Mouse (Mus musculus) kidney, postnatal 25 days (tissue): ENCODE measurements around the gene Poc5.

ENCODE experiments used
- DNase-seq, 2 experiments: peaks; one replicate each; pipeline ENCODE4 v3.0.0; 2021; ENCODE audit warnings: mixed read lengths in 2 of 2

The Poc5 gene

DNA sequence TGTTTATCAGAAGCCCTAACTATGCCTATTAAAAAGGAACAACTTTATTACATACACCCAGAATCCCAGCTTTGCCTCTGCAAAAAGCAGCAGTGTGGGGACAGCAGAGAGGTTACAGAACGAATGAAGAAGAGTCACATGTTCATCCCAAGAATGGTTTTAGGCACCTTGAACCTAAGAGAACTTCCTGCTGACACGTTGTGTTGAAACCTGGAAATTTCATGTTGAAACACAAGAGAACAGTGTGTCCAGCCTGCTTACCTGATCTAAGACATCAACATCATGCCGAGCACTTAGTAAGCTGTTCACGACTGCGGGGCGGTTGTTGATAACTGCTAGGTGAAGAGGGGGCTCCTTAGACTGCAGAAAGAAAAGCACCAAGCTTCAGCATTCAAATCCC lies 44.9 kb downstream of the Poc5 start:
- no peak for DNase-seq

DNA sequence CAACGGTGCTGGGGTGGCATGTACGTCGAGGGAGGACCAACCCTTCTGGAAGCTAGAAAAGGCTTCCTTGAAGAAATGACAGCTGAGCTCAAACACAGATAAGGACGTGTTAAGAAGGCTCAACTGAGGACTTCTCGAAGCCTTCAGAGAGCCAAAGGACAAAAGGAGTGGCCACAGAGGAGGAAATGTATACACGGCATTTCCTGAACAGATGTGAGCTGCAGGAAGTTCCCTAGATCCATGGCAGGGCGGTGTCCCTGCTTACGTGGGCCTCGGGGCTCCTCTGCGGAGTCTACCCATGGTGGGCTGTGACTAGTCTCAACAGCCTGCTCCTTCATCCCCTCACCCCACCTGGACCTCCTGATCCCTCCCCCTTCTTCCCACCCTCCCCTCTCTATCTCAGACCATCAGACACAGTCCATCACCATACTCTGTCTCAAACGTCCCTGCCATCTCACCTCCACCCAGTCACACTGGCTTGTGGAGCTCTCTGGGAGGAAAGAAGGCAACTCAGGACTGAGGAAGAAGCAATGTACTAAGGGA lies 45.6 kb downstream of the Poc5 start:
- DNase-seq = no peak

DNA sequence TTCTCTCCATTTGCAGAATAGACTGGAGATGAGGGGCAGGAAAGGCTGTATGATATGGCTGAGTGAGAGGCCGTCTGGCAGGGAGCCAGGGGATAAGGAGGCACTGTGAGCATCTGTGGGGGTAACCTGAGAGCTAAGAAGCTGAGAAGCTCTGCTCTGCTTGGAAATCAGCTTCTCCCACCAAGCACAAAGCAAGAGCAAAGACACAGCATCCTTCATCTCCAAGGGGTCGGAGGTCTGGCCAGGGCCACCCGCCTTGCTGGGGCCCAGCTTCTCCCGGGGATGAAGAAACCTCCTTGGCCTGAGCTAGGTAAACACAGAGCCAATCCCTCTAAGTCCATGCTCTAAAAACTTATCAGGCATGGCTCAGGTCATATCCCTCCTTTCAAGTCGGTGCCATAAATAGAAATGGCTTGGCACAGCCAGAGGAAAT lies 46.8 kb downstream of the Poc5 start:
- DNase-seq = peak in 1 of 2 experiments; percentile 46

DNA sequence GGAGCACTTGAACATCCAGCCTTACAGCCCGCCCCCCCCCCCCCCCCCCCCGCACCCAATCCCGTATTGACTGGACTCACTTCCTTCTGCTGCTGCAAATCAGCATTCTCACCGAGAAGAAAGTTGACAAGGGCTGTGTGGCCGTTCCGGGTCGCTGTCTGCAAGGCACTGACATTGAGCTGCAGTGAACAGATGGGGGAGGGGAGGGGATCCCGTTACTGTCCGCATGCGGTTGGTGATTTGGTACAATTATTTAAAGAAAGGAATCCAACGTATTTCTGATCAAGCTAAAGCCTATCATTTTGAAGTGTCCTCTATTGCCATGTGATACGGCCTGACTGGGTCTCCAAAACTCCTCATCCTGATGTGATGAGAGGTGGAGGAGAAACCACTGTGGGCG lies 47.7 kb downstream of the Poc5 start:
- DNase-seq = peak; percentile 73 to 83

DNA sequence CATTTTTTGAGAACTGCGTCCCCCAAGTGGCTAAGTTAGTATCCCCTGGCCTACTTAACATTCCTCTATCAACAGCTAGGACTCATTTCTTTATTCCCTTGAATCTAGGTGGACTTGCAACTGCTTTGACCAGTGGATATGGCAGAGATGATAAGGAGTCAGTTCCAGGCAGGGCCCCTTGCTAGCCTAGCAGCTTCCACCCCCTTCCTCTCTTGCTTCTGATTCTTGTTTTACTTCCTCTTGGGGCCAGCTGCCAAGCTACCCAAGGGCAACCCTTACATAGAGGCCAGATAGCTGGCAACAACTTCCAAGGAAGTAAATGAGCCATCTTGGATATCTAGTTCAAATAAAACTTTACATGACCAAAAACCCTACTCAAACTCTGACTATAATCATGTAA lies 48.8 kb downstream of the Poc5 start:
- no peak for DNase-seq

DNA sequence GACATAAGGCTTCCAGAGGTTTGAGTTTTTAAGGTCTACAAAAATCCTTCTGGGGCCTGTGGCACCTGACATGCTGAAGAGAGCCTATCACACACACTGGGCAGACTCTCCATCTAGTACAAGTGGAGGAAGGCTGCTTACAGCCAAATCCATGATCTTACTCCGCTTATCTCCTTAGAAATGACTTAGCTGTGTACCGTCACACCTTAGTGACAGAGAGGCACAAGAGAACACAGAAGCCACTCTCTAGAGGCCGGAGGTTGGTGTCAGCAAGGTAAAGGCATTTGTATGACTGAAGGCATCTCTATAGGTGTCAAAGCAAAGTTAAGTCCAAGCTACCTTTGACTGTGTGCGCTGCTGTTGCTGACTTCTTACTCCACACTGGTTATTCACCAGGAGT lies 52.3 kb downstream of the Poc5 start:
- DNase-seq = no peak

DNA sequence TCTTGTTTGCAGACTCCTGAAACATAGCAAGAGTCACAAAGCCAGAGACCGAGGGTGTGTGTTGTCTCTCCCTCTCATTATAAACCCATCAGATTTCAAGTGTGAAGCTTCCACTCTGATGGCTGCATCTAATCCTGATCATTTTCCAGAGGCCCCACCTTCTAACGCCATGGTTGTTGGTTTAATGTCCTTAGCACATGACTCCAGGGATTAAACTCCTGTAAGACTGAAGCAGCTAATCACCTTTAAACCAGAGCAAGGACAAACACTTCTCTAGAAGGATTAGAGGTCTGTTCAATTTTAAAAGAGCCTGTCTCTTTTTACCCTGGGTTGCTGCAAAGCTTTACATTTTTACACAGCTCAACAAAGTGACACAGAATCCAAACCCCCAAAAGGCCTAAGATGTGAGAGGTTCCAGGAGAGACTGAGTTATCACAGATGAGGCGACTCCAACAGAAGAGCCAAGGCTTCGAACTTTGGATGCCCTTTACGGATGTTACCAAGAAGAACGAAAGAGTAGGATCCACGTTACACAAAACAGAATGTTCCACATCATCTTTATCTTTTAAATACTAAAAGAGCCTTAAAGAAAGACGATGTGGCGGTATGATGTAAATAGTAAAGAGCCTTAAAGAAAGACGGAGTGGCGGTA lies 62.2 kb downstream of the Poc5 start:
- no peak for DNase-seq

DNA sequence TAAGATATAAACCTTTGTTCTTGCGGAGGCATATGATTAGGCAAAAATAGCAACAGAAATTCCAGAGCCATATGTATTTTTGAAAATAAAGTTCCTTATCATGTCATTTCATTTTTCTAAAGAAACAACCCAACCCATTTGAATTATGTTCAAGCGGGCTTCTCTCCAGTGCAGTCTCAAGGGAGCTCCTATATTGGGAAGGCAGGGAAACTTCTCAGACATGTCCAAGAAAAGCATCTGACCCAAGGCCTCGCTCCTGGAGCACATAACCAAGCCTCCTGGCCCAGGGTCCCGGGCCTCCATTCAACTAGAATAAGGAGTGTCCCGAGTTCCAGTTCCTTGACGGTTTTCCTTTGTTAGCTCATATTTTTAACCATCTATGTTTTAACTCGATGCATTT lies 62.8 kb downstream of the Poc5 start:
- no peak for DNase-seq

DNA sequence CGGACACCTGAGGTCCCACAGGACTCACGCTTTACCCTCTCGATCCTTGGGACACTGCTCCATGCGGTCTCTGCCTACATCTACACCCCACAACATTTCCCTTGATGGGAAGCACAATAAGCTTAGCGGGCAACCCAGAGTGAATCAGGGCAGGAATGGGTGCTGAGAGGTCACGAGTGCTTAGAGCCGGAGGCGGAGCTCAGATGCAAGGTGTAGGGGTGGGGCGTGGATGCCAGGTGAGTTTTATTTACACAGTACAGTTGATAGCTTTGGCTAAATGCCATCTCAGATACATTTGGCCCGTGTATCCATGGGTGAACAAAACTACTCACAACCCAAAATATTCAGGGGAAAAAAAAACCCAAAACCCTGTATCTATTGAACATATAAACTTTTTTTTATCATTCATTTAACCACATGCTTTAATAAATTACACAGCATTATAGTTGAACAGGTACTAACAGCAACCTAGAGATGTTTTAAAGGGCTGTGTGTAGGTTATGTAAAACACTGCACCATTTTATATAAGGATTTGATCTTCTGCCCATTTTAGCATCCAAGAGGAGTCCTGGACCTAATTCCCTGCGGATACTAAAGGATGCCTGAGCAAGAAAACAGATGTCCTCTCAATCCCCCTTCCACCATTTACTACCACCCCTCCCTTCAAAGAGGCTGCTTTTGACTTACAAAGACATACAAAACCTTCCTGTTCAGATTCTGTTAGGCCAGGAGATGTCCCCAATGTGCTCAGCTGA lies 63.5 kb downstream of the Poc5 start:
- no peak for DNase-seq

DNA sequence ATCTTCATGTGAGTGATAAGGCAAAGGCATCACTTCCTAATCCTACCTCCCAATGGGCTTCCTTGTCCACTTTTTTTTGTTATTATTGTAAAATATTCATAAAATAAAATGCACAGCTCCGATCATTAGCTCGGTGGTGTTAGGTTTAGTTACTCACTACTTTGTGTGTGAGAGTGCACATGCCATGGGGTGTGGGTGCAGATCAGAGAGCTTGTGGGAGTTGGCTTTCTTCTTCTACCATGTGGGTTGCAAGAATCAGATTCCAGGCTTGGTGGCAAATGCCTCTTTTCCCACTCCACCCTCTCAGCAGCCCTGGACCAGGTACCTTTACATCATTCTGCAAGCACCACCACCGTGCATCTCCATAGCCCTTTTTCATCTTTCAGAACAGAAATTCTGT lies 64.5 kb downstream of the Poc5 start:
- DNase-seq = no peak

DNA sequence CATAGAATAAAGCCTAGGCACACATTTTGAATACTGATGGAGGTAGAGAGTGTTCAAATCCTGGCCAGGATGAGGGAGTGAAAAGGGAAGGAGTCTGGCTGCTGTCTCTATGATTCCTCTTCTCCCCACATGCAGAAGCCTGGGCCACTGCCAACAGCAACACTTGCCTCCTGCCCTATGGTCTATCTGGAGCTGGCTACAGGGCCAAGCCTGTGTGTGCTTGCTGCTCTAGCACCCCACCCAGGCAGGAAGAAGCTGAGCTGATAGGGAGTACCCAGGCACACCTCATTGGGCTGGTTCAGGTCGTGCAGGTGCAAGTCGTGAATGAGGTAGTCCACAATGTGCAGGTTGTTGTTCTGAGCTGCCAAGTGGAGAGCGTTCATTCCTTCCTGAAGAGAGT lies 66.2 kb downstream of the Poc5 start:
- DNase-seq = peak; percentile 40 to 54

DNA sequence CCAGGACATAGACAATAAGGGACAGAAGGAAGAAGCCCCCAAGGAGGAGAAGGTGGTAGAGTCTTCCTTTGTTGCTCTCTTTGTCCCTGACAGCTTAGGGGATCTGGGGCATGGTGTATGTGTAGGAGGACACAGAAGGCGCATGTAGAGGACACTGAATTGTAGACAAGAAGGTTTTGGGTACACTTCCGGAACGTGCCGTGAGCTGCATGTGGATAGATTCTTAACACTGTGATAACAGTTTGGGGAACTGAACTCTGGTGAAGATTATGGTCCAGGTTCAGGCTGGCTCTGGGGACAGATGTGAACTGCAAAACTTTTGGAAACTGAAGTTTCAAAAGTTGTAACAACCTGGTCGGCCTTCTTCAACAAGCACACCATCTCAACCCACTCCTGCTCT lies 69.5 kb downstream of the Poc5 start:
- DNase-seq = no peak

DNA sequence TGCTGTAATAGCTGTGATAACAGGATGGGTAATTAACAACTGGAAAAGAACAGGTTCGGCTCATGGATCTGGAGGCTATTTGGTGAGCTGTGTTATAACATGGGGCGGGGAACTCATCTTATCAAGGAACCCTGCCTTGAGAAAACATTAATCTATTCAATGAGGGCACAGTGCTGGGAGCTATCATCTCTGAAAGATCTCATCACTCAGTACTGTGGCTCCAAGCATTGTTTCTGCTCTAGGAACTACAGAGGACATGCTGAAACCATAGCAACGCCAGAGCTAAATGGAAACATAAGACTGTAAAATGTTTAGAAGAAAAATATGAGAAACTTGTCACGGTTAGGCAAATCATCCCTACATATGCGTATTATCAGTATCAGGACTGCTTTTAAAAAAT lies 69.9 kb downstream of the Poc5 start:
- no peak for DNase-seq

DNA sequence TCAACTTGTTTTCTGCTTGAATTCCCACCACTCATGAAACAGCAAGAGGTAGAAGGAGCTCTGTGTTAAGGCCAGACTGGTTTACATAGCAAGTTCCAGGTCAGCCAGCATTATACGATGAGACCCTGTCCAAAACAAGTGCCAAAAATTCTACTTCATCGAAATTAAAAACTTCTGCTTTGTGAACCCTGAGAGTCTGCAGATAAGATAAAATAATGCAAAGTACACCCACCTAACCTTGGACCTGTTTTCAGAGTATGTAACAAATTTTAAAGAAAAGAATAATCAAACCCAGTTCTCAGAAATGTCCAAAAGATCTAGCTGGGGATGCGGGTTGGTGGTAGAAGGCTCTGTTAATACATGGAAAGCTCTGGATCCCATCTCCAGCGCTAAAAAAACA lies 70.5 kb downstream of the Poc5 start:
- no peak for DNase-seq

DNA sequence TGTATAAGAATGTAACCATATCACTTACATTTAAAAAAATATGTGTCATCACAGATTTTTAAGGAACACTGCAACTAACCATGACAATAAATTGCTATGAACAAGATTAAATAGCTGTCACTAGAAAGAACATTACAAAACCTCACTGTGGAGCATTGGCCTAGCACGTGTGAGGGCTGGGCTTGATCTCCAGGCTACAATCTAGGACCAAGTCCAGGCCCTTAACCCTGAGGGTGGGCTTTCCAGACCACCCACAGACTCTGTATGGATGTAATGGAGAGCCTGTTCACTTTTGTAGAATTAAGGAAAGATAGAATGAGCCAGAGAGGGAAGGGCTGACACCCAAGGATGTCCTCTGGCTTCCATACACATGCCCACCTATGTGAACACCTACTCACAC lies 74.5 kb downstream of the Poc5 start:
- no peak for DNase-seq

DNA sequence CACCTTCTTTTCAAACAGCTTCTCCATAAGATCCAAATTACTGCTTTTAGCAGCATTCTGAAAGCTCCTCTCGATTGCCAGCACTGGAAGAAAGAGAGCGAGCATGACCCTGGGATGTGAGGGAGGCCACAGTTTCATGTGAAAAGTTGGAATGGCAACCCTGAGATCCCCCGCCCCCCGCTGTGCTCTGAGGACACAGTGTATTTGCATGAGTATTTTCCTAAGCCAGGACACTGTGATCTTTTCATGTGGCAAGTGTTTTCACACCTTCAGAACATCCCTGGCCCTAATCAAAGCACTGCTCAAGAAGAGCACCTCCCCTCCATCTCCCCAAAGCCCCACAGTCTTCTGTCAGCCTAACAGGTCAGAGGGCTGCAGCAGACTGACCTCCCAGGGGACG lies 77.2 kb downstream of the Poc5 start:
- DNase-seq = no peak
